Mouse (Mus musculus): ENCODE measurements around the gene Srrd.

GRCm38 (mm10) chr5:112327854-112328253 is 15.0 kb downstream of the Srrd start:
- TF ChIP-seq CTCF (IDR thresholded peaks at IDR 0.05; ENCODE audit: control insufficient read depth, insufficient read depth, insufficient replicate concordance, low read depth, low read length): no peak
- TF ChIP-seq POLR2A (IDR thresholded peaks at IDR 0.05; ENCODE audit: control insufficient read depth, low read depth, low read length): no peak

Measured in testis, adult 2 months (tissue).